Mouse (Mus musculus) left cerebral cortex, postnatal 14 days (tissue): Measurements from ENCODE around the gene Soga1. TPM values are rescaled to one million over a fixed set of nuclear protein-coding genes. Genes with fewer than 3 reads are reported as not detected.

Experiments used
- DNase-seq, 2 experiments: peaks; one replicate each; pipeline ENCODE4 v3.0.0; 2021 to 2022; ENCODE audit warnings: low spot score in 2 of 2, mixed read lengths in 1 of 2
- intact Hi-C: fragments of 180-260 bp; cut with DNase I; formaldehyde crosslinking; loops from one replicate; pipeline ENCODE4 v1.15.1; 2025
- long read RNA-seq, 2 experiments: library from polyadenylated mRNA; stranded (forward); transcript quantifications; one replicate each; pipeline ENCODE4 v2.0.0; 2021
- total RNA-seq, 2 experiments: library from RNA; stranded (reverse); gene quantifications; 2 replicates each; pipeline ENCODE4 v1.2.3; 2021

Soga1 gene
- 10 to 100 TPM; 38.8 to 41.1 TPM for total RNA-seq
- long read RNA-seq, experiment 1, full-length matches to known transcripts = 1 of 4 reads
- long read RNA-seq, experiment 1, partial matches to known transcripts = 2 of 4 reads
- long read RNA-seq, experiment 1, other reads (novel, unspliced or antisense) = 1 of 4 reads
- long read RNA-seq, experiment 2, partial matches to known transcripts = 1 of 3 reads
- long read RNA-seq, experiment 2, other reads (novel, unspliced or antisense) = 2 of 3 reads

- intact Hi-C loops = loop anchor here (5.0 kb wide), 2 partner anchors 37 to 202 kb away; no protein-coding TSS in a partner anchor
- DNase-seq = peak; percentile 71 to 81
These were observed at the start of gene Soga1 for GRCm38 (mm10) chr2:157078793-157079700. TSS of gene Soga1 (minus strand) at chr2:157079254.

GRCm38 (mm10) chr2:157128072-157128471 lies 49.0 kb upstream of the Soga1 start:
- intact Hi-C loops = no loop called here
- DNase-seq = peak in 1 of 2 experiments; percentile 23

GRCm38 (mm10) chr2:157127370-157127769 lies 48.3 kb upstream of the Soga1 start:
- intact Hi-C loops = no loop called here

GRCm38 (mm10) chr2:157125246-157125645 lies 46.2 kb upstream of the Soga1 start:
- no peak for DNase-seq
- intact Hi-C loops = no loop called here

More at GRCm38 (mm10) chr2:157127370-157127769, 48.3 kb upstream of the Soga1 start:
- DNase-seq = no peak

- no peak for DNase-seq
- intact Hi-C loops = no loop called here
These were observed 42.7 kb upstream of the Soga1 start for GRCm38 (mm10) chr2:157121766-157122165.

- intact Hi-C loops = no loop called here
- DNase-seq = no peak
These were observed 40.0 kb upstream of the Soga1 start for GRCm38 (mm10) chr2:157119075-157119474.

GRCm38 (mm10) chr2:157118556-157118955 lies 39.5 kb upstream of the Soga1 start:
- DNase-seq = no peak
- intact Hi-C loops = no loop called here

- no peak for DNase-seq
- intact Hi-C loops = no loop called here
These were observed 37.9 kb upstream of the Soga1 start for GRCm38 (mm10) chr2:157116964-157117363.

GRCm38 (mm10) chr2:157108236-157108635 lies 29.2 kb upstream of the Soga1 start:
- intact Hi-C loops = no loop called here
- no peak for DNase-seq

GRCm38 (mm10) chr2:157104454-157104853 lies 25.4 kb upstream of the Soga1 start:
- no peak for DNase-seq
- intact Hi-C loops = no loop called here

GRCm38 (mm10) chr2:157102256-157102655 lies 23.2 kb upstream of the Soga1 start:
- intact Hi-C loops = no loop called here
- no peak for DNase-seq

- intact Hi-C loops = no loop called here
- peak in 1 of 2 experiments; percentile 52 for DNase-seq
These were observed 22.6 kb upstream of the Soga1 start for GRCm38 (mm10) chr2:157101650-157102049.

GRCm38 (mm10) chr2:157100319-157100605 lies 21.2 kb upstream of the Soga1 start:
- intact Hi-C loops = no loop called here
- no peak for DNase-seq

GRCm38 (mm10) chr2:157099532-157100318 lies 20.7 kb upstream of the Soga1 start:
- intact Hi-C loops = loop anchor here (5.0 kb wide), 2 partner anchors 67 to 222 kb away; no protein-coding TSS in a partner anchor
- no peak for DNase-seq

GRCm38 (mm10) chr2:157095005-157095755 lies 16.1 kb upstream of the Soga1 start:
- DNase-seq = peak; percentile 60 to 81
- intact Hi-C loops = loop anchor here (5.0 kb wide), 2 partner anchors 63 to 218 kb away; no protein-coding TSS in a partner anchor

GRCm38 (mm10) chr2:157092024-157092423 lies 13.0 kb upstream of the Soga1 start:
- DNase-seq = peak in 1 of 2 experiments; percentile 41

GRCm38 (mm10) chr2:157087536-157088317 lies 8.7 kb upstream of the Soga1 start:
- DNase-seq = peak; percentile 71 to 86
- intact Hi-C loops = no loop called here

More at GRCm38 (mm10) chr2:157092024-157092423, 13.0 kb upstream of the Soga1 start:
- intact Hi-C loops = loop anchor here (5.0 kb wide), 1 partner anchor 40 kb away; no protein-coding TSS in a partner anchor

- no peak for DNase-seq
- intact Hi-C loops = no loop called here
These were observed 7.7 kb upstream of the Soga1 start, which contains the start of gene Tldc2 for GRCm38 (mm10) chr2:157086796-157087195. TSS of gene Tldc2 (plus strand) at chr2:157087055.
